Mouse (Mus musculus) brain, adult 2 months (tissue): ENCODE measurements at regions not wholly inside any gene's neighbourhood (a gene's known extent, or its start where the extent isn't known, plus 50 kb on each side); places are given as distances from the start of the nearest gene placed in this dataset.

Experiments used
- DNase-seq: peaks from one replicate; pipeline ENCODE4 v3.0.0; 2011; ENCODE audit warnings: low read depth, low spot score

- peak; percentile 64 for DNase-seq
These were observed 54.4 kb upstream of the Calcoco1 start for GRCm38 (mm10) chr15:102776218-102776850.

GRCm38 (mm10) chr15:102780626-102781025 is 58.6 kb upstream of the Calcoco1 start:
- no peak for DNase-seq

- no peak for DNase-seq
These were observed 61.2 kb upstream of the Calcoco1 start for GRCm38 (mm10) chr15:102782988-102783799.

GRCm38 (mm10) chr15:102785055-102785820 is 63.3 kb upstream of the Calcoco1 start:
- peak; percentile 73 for DNase-seq

- peak; percentile 98 for DNase-seq
These were observed 67.0 kb upstream of the Calcoco1 start for GRCm38 (mm10) chr15:102788846-102789518.

- peak; percentile 91 for DNase-seq
These were observed 75.1 kb upstream of the Calcoco1 start for GRCm38 (mm10) chr15:102797020-102797618.

- DNase-seq: no peak
These were observed 78.1 kb upstream of the Calcoco1 start for GRCm38 (mm10) chr15:102800049-102800448.

GRCm38 (mm10) chr15:102802265-102802813 is 80.4 kb upstream of the Calcoco1 start:
- DNase-seq: peak; percentile 93

GRCm38 (mm10) chr15:102807353-102807752 is 85.4 kb upstream of the Calcoco1 start:
- DNase-seq: peak; percentile 73

GRCm38 (mm10) chr15:102819181-102819580 is 97.2 kb upstream of the Calcoco1 start:
- DNase-seq: peak; percentile 59

GRCm38 (mm10) chr15:102839688-102840087 is 81.2 kb upstream of the Hoxc13 start:
- peak; percentile 72 for DNase-seq

- no peak for DNase-seq
These were observed 58.5 kb upstream of the Hoxc13 start for GRCm38 (mm10) chr15:102862374-102862773.

GRCm38 (mm10) chr15:102866788-102867187 is 54.1 kb upstream of the Hoxc13 start:
- DNase-seq: no peak
